Mouse (Mus musculus): ENCODE data around the gene Ywhag. TPM values are rescaled to one million over a fixed set of nuclear protein-coding genes. Genes with fewer than 3 reads are reported as not detected.

Gene Ywhag
- polyA plus RNA-seq, 1 experiment from 2014 or later = 627 TPM

- H3K4me1 ChIP-seq (replicated peaks) = peaks cover 23% of the 10 kb centered on the region
- H3K4me3 ChIP-seq (replicated peaks) = no peak overlapping the region
- peaks cover 35% of the 10 kb centered on the region for H3K27me3 ChIP-seq
- 64% methylated on average over 9 of the region's 9 CpGs for WGBS
- H3K36me3 ChIP-seq = peaks cover 11% of the 10 kb centered on the region
- H3K27ac ChIP-seq = no peak overlapping the region
- no peak for ATAC-seq
- H3K9me3 ChIP-seq = no peaks in the 10 kb centered on the region
- H3K9ac ChIP-seq (replicated peaks) = no peak overlapping the region
- H3K4me2 ChIP-seq (replicated peaks) = no peak overlapping the region
Observed at GRCm38 (mm10) chr5:135873753-135874152, 60.7 kb downstream of the Ywhag start.

- no peak overlapping the region for H3K4me2 ChIP-seq (replicated peaks)
- peak; percentile 7; the same call in 1 of the 2 replicates for ATAC-seq
Observed at GRCm38 (mm10) chr5:135872996-135873395, 61.4 kb downstream of the Ywhag start.

GRCm38 (mm10) chr5:135870505-135870904, 63.9 kb downstream of the Ywhag start:
- ATAC-seq = no peak
- no peaks in the 10 kb centered on the region for H3K9me3 ChIP-seq
- H3K27me3 ChIP-seq = peaks cover 52% of the 10 kb centered on the region
- H3K4me2 ChIP-seq (replicated peaks) = no peak overlapping the region
- no peak overlapping the region for H3K27ac ChIP-seq
- H3K4me1 ChIP-seq (replicated peaks) = peaks cover 38% of the 10 kb centered on the region
- H3K4me3 ChIP-seq (replicated peaks) = no peak overlapping the region
- peaks cover 11% of the 10 kb centered on the region for H3K36me3 ChIP-seq
- no peak overlapping the region for H3K9ac ChIP-seq (replicated peaks)
- 96% methylated on average over 5 of the region's 5 CpGs for WGBS

More at GRCm38 (mm10) chr5:135872996-135873395, 61.4 kb downstream of the Ywhag start:
- peaks cover 11% of the 10 kb centered on the region for H3K36me3 ChIP-seq
- H3K9me3 ChIP-seq = no peaks in the 10 kb centered on the region
- H3K4me1 ChIP-seq (replicated peaks) = peaks cover 30% of the 10 kb centered on the region
- H3K9ac ChIP-seq (replicated peaks) = 0 out of 2 replicates have a peak overlapping the region, but pooled peaks have one; percentile 8
- H3K4me3 ChIP-seq (replicated peaks) = no peak overlapping the region
- WGBS = 13% methylated on average over 16 of the region's 16 CpGs
- peaks cover 42% of the 10 kb centered on the region for H3K27me3 ChIP-seq
- no peak overlapping the region for H3K27ac ChIP-seq

- 64% methylated on average over 14 of the region's 14 CpGs for whole genome bisulfite sequencing
- no peak for ATAC-seq
- H3K27ac ChIP-seq = no peak overlapping the region
- peaks cover 38% of the 10 kb centered on the region for H3K4me1 ChIP-seq (replicated peaks)
- H3K9ac ChIP-seq (replicated peaks) = peak overlapping the region; percentile 80; the same call in 1 of the 2 replicates
- H3K36me3 ChIP-seq = peaks cover 11% of the 10 kb centered on the region
- H3K4me2 ChIP-seq (replicated peaks) = peak overlapping the region; percentile 84; the same call in 1 of the 2 replicates
- H3K27me3 ChIP-seq = peaks cover 52% of the 10 kb centered on the region
- H3K9me3 ChIP-seq = no peaks in the 10 kb centered on the region
- no peak overlapping the region for H3K4me3 ChIP-seq (replicated peaks)
Observed at GRCm38 (mm10) chr5:135869661-135870423, 64.6 kb downstream of the Ywhag start.

GRCm38 (mm10) chr5:135868653-135869052, 65.8 kb downstream of the Ywhag start:
- H3K4me1 ChIP-seq (replicated peaks) = peaks cover 38% of the 10 kb centered on the region
- H3K4me3 ChIP-seq (replicated peaks) = peak overlapping the region; percentile 44
- H3K9me3 ChIP-seq = no peaks in the 10 kb centered on the region
- H3K27ac ChIP-seq = 0 out of 2 replicates have a peak overlapping the region, but pooled peaks have one; percentile 30
- 1% methylated on average over 27 of the region's 27 CpGs for WGBS
- H3K9ac ChIP-seq (replicated peaks) = peak overlapping the region; percentile 80
- H3K36me3 ChIP-seq = peaks cover 19% of the 10 kb centered on the region
- ATAC-seq = no peak
- peaks cover 48% of the 10 kb centered on the region for H3K27me3 ChIP-seq
- H3K4me2 ChIP-seq (replicated peaks) = peak overlapping the region; percentile 84

- H3K9me3 ChIP-seq = no peaks in the 10 kb centered on the region
- ATAC-seq = peak; percentile 68
- peak overlapping the region; percentile 84 for H3K4me2 ChIP-seq (replicated peaks)
- H3K9ac ChIP-seq (replicated peaks) = peak overlapping the region; percentile 80
- peak overlapping the region; percentile 76 for H3K27ac ChIP-seq
- H3K4me1 ChIP-seq (replicated peaks) = peaks cover 32% of the 10 kb centered on the region
- peaks cover 15% of the 10 kb centered on the region; the same call in 1 of the 2 replicates for H3K36me3 ChIP-seq
- peaks cover 45% of the 10 kb centered on the region for H3K27me3 ChIP-seq
- H3K4me3 ChIP-seq (replicated peaks) = peak overlapping the region; percentile 44
- WGBS = under 1% methylated on average over 89 of the region's 89 CpGs
Observed at GRCm38 (mm10) chr5:135867637-135868593, 66.5 kb downstream of the Ywhag start.

GRCm38 (mm10) chr5:135866662-135867061, 67.8 kb downstream of the Ywhag start:
- H3K27me3 ChIP-seq = peaks cover 55% of the 10 kb centered on the region
- peaks cover 19% of the 10 kb centered on the region; the same call in 1 of the 2 replicates for H3K36me3 ChIP-seq
- H3K4me3 ChIP-seq (replicated peaks) = no peak overlapping the region
- H3K27ac ChIP-seq = no peak overlapping the region
- ATAC-seq = no peak
- H3K4me2 ChIP-seq (replicated peaks) = no peak overlapping the region
- no peaks in the 10 kb centered on the region for H3K9me3 ChIP-seq
- peaks cover 31% of the 10 kb centered on the region for H3K4me1 ChIP-seq (replicated peaks)
- WGBS = 44% methylated on average over 8 of the region's 8 CpGs
- H3K9ac ChIP-seq (replicated peaks) = no peak overlapping the region

Other genes starting within 250 kb of the Ywhag start
- gene Tmem120a, start 190.2 kb downstream of the Ywhag start, polyA plus RNA-seq (2015; fragmentation: Nextera tagmentation; extraction: Ambion mirVana) = 70.1 and 72.7 TPM in 2 replicates
- 0.34 TPM in 1 of 2 replicates, not detected in the other for gene Styxl1, start 156.2 kb downstream of the Ywhag start, polyA plus RNA-seq (2015; fragmentation: Nextera tagmentation; extraction: Ambion mirVana)
- 563 and 580 TPM in 2 replicates for gene Mdh2, start 156.1 kb downstream of the Ywhag start, polyA plus RNA-seq (2015; fragmentation: Nextera tagmentation; extraction: Ambion mirVana)
- 91.4 and 124 TPM in 2 replicates for gene Srrm3, start 127.7 kb downstream of the Ywhag start, polyA plus RNA-seq (2015; fragmentation: Nextera tagmentation; extraction: Ambion mirVana)
- 6.8 and 7.1 TPM in 2 replicates for gene Hspb1, start 46.7 kb downstream of the Ywhag start, polyA plus RNA-seq (2015; fragmentation: Nextera tagmentation; extraction: Ambion mirVana)
- gene Ssc4d, start 39.9 kb upstream of the Ywhag start, polyA plus RNA-seq (2015; fragmentation: Nextera tagmentation; extraction: Ambion mirVana) = 1.0 and 1.4 TPM in 2 replicates
- 0.24 TPM in 1 of 2 replicates, not detected in the other for gene Zp3, start 45.5 kb upstream of the Ywhag start, polyA plus RNA-seq (2015; fragmentation: Nextera tagmentation; extraction: Ambion mirVana)
- 28.5 and 28.8 TPM in 2 replicates for gene Dtx2, start 60.2 kb upstream of the Ywhag start, polyA plus RNA-seq (2015; fragmentation: Nextera tagmentation; extraction: Ambion mirVana)
- gene Upk3b, start 103.9 kb upstream of the Ywhag start, polyA plus RNA-seq (2015; fragmentation: Nextera tagmentation; extraction: Ambion mirVana) = 0.05 TPM in 1 of 2 replicates, not detected in the other
- not detected in 2 replicates for gene Upk3bl, start 119.9 kb upstream of the Ywhag start, polyA plus RNA-seq (2015; fragmentation: Nextera tagmentation; extraction: Ambion mirVana)
- 13.7 and 16.4 TPM in 2 replicates for gene Rasa4, start 149.3 kb upstream of the Ywhag start, polyA plus RNA-seq (2015; fragmentation: Nextera tagmentation; extraction: Ambion mirVana)
- gene Polr2j, start 182.0 kb upstream of the Ywhag start, polyA plus RNA-seq (2015; fragmentation: Nextera tagmentation; extraction: Ambion mirVana) = 242 TPM in 2 replicates
- gene Lrwd1, start 201.5 kb upstream of the Ywhag start, polyA plus RNA-seq (2015; fragmentation: Nextera tagmentation; extraction: Ambion mirVana) = 31.7 and 33.8 TPM in 2 replicates
- gene Alkbh4, start 201.5 kb upstream of the Ywhag start, polyA plus RNA-seq (2015; fragmentation: Nextera tagmentation; extraction: Ambion mirVana) = 23.0 and 23.6 TPM in 2 replicates
- gene Orai2, start 236.1 kb upstream of the Ywhag start, polyA plus RNA-seq (2015; fragmentation: Nextera tagmentation; extraction: Ambion mirVana) = 30.6 and 31.0 TPM in 2 replicates